Mouse (Mus musculus): ENCODE measurements around the gene Aldh5a1. TPM values are rescaled to one million over a fixed set of nuclear protein-coding genes. Genes with fewer than 3 reads are reported as not detected.
"Not testable (repeated sequence)": the region's sequence is repeated elsewhere in the genome, so short reads cannot be mapped to it uniquely, and the experiment has no call there.

Aldh5a1 gene
- total RNA-seq (2021): 10 to 100 TPM; 26.7 to 28.7 TPM
- 9.6 and 16.2 TPM in 2 replicates for polyA plus RNA-seq (2012; rRNA removed)
- long read RNA-seq, full-length matches to known transcripts: 26 of 33 reads
- long read RNA-seq, partial matches to known transcripts: 0 of 33 reads
- long read RNA-seq, other reads (novel, unspliced or antisense): 7 of 33 reads

DNA sequence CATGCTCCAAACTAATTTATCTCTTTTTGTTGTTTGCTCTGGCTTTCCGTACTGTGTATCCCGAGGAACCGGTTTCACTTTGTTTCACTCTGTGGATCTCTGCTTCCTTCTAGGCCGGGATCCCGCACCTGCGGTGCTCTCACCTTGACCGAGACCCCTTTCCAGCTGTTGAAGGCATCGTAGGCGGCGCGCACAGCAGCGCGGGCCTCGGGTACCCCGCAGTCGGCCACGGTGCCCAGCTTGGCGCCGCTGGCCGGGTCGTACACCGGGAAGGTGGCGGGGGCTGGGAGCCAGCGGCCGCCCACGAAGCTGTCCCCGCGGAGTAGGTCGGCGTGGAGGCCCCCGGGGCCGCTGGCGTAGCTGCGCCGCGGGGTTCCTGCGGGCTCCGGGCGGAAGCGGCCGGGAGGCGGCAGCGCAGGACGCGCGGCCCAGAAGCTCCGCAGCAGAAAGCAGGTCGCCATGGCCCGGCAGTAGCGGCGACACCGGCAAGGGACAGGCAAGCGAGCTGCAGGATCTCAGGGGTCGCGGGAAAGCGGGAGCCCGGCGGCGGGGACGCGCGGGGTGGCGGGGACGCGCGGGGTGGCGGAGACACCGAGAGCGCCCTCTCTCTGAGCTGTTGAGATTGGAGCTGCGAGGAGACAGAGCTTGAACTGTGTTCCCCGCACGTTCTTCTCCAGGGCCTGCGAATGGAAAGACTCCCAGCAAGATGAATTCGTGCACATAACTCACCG is at the start of gene Aldh5a1:
Aldh5a1 (minus strand) TSS at position 554 of the 731 bp plus-strand sequence.
- peak; percentile 77 for TF ChIP-seq CTCF (IDR thresholded peaks at IDR 0.05)
- 0 out of 2 replicates have a peak, but pooled peaks have one; percentile 32 for TF ChIP-seq POLR2A (IDR thresholded peaks at IDR 0.05; ENCODE audit: insufficient read depth, low read depth, low read length)
- no peak for TF ChIP-seq EP300 (IDR thresholded peaks at IDR 0.05; ENCODE audit: insufficient read depth, low read depth, low read length)
- H3K4me3 ChIP-seq: peak within 1 kb of the TSS; percentile 79
- WGBS: under 1% methylated on average over 74 of the region's 75 CpGs

DNA sequence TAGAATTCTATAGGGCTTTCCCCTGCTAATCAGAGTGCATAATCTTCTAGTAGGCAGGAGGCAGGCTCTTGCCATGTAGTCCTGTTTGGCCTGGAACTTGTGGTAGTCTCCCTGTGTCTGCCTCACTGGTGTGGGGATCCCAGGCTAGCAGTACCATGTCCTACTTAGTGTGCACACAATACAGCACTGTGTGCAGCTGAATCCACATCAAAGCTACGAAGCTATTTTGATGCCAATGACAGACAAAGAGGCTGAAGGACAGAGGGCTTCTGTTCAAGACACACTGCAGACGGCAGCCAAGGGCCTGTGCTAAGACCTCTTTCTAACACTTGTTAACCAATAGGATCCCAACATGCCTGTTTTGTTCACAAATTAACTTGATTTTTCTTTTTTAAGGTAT is 48.0 kb upstream of the Aldh5a1 start:
- intact Hi-C loops (cut with DNase I): loop anchor here (10.0 kb wide), 1 partner anchor 501 kb away; no protein-coding TSS in a partner anchor
- H3K36me3 ChIP-seq (ENCODE audit: control insufficient read depth, insufficient read depth, low read length): no peaks in the 10 kb centered on the region
- H3K9ac ChIP-seq (ENCODE audit: low read depth, low read length): no peak overlapping the region
- peaks cover 1% of the 10 kb centered on the region; the same call in 1 of the 2 replicates for H3K4me1 ChIP-seq (ENCODE audit: control insufficient read depth, insufficient read depth, low read length)
- 65% methylated on average over 2 of the region's 2 CpGs for WGBS
- no peak for DNase-seq
- no peak overlapping the region for H3K27ac ChIP-seq
- H3K27me3 ChIP-seq (ENCODE audit: control insufficient read depth, insufficient read depth, low read length): no peaks in the 10 kb centered on the region
- no peaks in the 10 kb centered on the region for H3K79me2 ChIP-seq (replicated peaks; ENCODE audit: control insufficient read depth, insufficient read depth, low read length)
- H3K4me3 ChIP-seq: no peak overlapping the region
- TF ChIP-seq POLR2A (IDR thresholded peaks at IDR 0.05; ENCODE audit: insufficient read depth, low read depth, low read length) (no peak), CTCF (IDR thresholded peaks at IDR 0.05) (no peak), EP300 (IDR thresholded peaks at IDR 0.05; ENCODE audit: insufficient read depth, low read depth, low read length) (no peak)

More for the DNA sequence above, at the start of gene Aldh5a1:
- peak within 1 kb of the TSS; percentile 83 for H3K27ac ChIP-seq
- H3K27me3 ChIP-seq (ENCODE audit: control insufficient read depth, insufficient read depth, low read length): no peaks in the 10 kb centered on the region
- peak within 1 kb of the TSS; percentile 96 for H3K9ac ChIP-seq (ENCODE audit: low read depth, low read length)
- intact Hi-C loops (cut with DNase I): no loop called here
- H3K4me1 ChIP-seq (ENCODE audit: control insufficient read depth, insufficient read depth, low read length): peaks cover 2% of the 10 kb centered on the region; the same call in 1 of the 2 replicates
- H3K36me3 ChIP-seq (ENCODE audit: control insufficient read depth, insufficient read depth, low read length): peaks cover 3% of the 10 kb centered on the region; the same call in 1 of the 2 replicates
- DNase-seq: peak; percentile 84 to 86
- H3K79me2 ChIP-seq (replicated peaks; ENCODE audit: control insufficient read depth, insufficient read depth, low read length): no peaks in the 10 kb centered on the region

DNA sequence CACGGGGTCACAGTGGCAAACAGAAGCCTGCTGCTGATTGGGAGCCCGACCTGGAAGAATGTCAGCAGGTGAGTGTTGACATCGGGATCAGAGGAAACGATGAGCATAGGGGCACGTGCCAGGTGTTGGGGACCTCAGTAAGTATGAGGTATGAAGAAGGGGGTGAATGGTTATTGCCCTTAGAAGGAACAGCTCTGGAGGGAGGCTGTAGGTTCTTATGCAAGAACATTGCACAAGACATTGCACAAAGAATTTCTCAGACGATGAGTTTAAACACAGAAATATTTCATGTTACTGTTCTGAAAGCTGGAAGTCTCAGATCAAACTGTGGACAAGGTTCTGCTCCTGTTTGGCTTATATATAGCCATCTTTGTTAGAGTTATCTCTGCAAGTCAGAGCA is 43.6 kb upstream of the Aldh5a1 start:
- H3K9ac ChIP-seq (ENCODE audit: low read depth, low read length): no peak overlapping the region
- H3K79me2 ChIP-seq (replicated peaks; ENCODE audit: control insufficient read depth, insufficient read depth, low read length): no peaks in the 10 kb centered on the region
- H3K36me3 ChIP-seq (ENCODE audit: control insufficient read depth, insufficient read depth, low read length): no peaks in the 10 kb centered on the region
- H3K4me3 ChIP-seq: no peak overlapping the region
- no peak overlapping the region for H3K27ac ChIP-seq
- TF ChIP-seq POLR2A (IDR thresholded peaks at IDR 0.05; ENCODE audit: insufficient read depth, low read depth, low read length) (no peak), CTCF (IDR thresholded peaks at IDR 0.05) (no peak), EP300 (IDR thresholded peaks at IDR 0.05; ENCODE audit: insufficient read depth, low read depth, low read length) (no peak)
- DNase-seq: no peak
- WGBS: 79% methylated on average over 6 of the region's 6 CpGs
- H3K27me3 ChIP-seq (ENCODE audit: control insufficient read depth, insufficient read depth, low read length): no peaks in the 10 kb centered on the region
- intact Hi-C loops (cut with DNase I): loop anchor here (10.0 kb wide), 1 partner anchor 496 kb away; no protein-coding TSS in a partner anchor
- H3K4me1 ChIP-seq (ENCODE audit: control insufficient read depth, insufficient read depth, low read length): peaks cover 1% of the 10 kb centered on the region; the same call in 1 of the 2 replicates

DNA sequence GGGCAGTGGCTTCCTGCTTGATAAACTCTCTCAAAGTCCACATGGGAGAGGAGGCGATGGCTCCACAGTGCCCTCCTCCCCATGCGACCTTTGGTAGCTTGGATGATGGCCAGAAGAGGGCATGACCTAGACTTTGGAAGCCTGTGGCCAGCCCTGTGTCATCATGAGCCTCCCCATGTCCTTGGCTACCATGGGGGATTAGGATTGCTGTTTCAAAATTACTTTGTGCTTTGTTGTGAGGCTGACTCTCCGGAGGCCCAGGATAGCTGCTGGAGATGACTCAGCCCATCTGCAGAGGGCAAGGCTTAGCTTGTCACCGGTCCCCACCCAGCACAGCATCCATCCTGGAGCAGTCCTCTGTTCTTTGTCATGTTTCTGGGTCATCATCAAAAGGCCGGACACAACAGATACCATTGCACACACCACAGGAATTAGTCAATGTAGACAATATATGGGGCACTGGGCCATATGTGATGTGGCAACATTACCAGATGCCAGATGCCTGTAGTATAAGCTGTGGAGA is 40.4 kb upstream of the Aldh5a1 start:
- Histone ChIP-seq H3K9ac (ENCODE audit: low read depth, low read length) (no peak overlapping the region), H3K4me1 (ENCODE audit: control insufficient read depth, insufficient read depth, low read length) (no peaks in the 10 kb centered on the region), H3K79me2 (replicated peaks; ENCODE audit: control insufficient read depth, insufficient read depth, low read length) (no peaks in the 10 kb centered on the region), H3K27ac (no peak overlapping the region), H3K4me3 (no peak overlapping the region), H3K27me3 (ENCODE audit: control insufficient read depth, insufficient read depth, low read length) (no peaks in the 10 kb centered on the region), H3K36me3 (ENCODE audit: control insufficient read depth, insufficient read depth, low read length) (no peaks in the 10 kb centered on the region)
- DNase-seq: no peak
- TF ChIP-seq CTCF (IDR thresholded peaks at IDR 0.05) (no peak), EP300 (IDR thresholded peaks at IDR 0.05; ENCODE audit: insufficient read depth, low read depth, low read length) (no peak), POLR2A (IDR thresholded peaks at IDR 0.05; ENCODE audit: insufficient read depth, low read depth, low read length) (no peak)
- intact Hi-C loops (cut with DNase I): no loop called here
- WGBS: 71% methylated on average over 5 of the region's 5 CpGs

GRCm38 (mm10) chr13:24976384-24976783 is 38.9 kb upstream of the Aldh5a1 start:
- H3K27me3 ChIP-seq (ENCODE audit: control insufficient read depth, insufficient read depth, low read length): no peaks in the 10 kb centered on the region
- TF ChIP-seq EP300 (IDR thresholded peaks at IDR 0.05; ENCODE audit: insufficient read depth, low read depth, low read length) (no peak), CTCF (IDR thresholded peaks at IDR 0.05) (no peak), POLR2A (IDR thresholded peaks at IDR 0.05; ENCODE audit: insufficient read depth, low read depth, low read length) (no peak)
- 78% methylated on average over 4 of the region's 4 CpGs for WGBS
- DNase-seq: no peak
- no peak overlapping the region for H3K27ac ChIP-seq
- no peaks in the 10 kb centered on the region for H3K79me2 ChIP-seq (replicated peaks; ENCODE audit: control insufficient read depth, insufficient read depth, low read length)
- intact Hi-C loops (cut with DNase I): no loop called here
- no peaks in the 10 kb centered on the region for H3K36me3 ChIP-seq (ENCODE audit: control insufficient read depth, insufficient read depth, low read length)
- H3K4me3 ChIP-seq: no peak overlapping the region
- no peaks in the 10 kb centered on the region for H3K4me1 ChIP-seq (ENCODE audit: control insufficient read depth, insufficient read depth, low read length)
- H3K9ac ChIP-seq (ENCODE audit: low read depth, low read length): no peak overlapping the region

GRCm38 (mm10) chr13:24971776-24972175 is 34.3 kb upstream of the Aldh5a1 start:
- H3K9ac ChIP-seq (ENCODE audit: low read depth, low read length); DNase-seq; H3K4me3 ChIP-seq; H3K27me3 ChIP-seq (ENCODE audit: control insufficient read depth, insufficient read depth, low read length); intact Hi-C loops (cut with DNase I); H3K4me1 ChIP-seq (ENCODE audit: control insufficient read depth, insufficient read depth, low read length); H3K36me3 ChIP-seq (ENCODE audit: control insufficient read depth, insufficient read depth, low read length); H3K79me2 ChIP-seq (replicated peaks; ENCODE audit: control insufficient read depth, insufficient read depth, low read length); H3K27ac ChIP-seq: not testable (repeated sequence)
- 77% methylated on average over 3 of the region's 3 CpGs for WGBS
